Mouse (Mus musculus) embryonic fibroblast, embryonic 13.5 days (primary cell): ENCODE results near the gene Agbl4. TPM values are rescaled to one million over a fixed set of nuclear protein-coding genes. Genes with fewer than 3 reads are reported as not detected.

Experiments
- H3K27ac ChIP-seq: 2 replicates; pipeline ENCODE4 v1.5.1; 2012; ENCODE audit warnings: low read length, control low read depth, inconsistent platforms; ENCODE audit not compliant: insufficient read depth
- H3K4me1 ChIP-seq: 2 replicates; pipeline ENCODE4 v1.6.1; 2011; ENCODE audit warnings: low read length; ENCODE audit not compliant: control insufficient read depth, insufficient read depth
- H3K4me3 ChIP-seq: 2 replicates; pipeline ENCODE4 v1.5.1; 2011; ENCODE audit warnings: mild to moderate bottlenecking, control low read depth, low read length; ENCODE audit not compliant: insufficient read depth
- CTCF ChIP-seq: IDR thresholded peaks from 2 replicates; pipeline ENCODE4 v1.5.1; 2011; ENCODE audit warnings: mild to moderate bottlenecking, control low read depth, low read length, moderate library complexity, borderline replicate concordance; ENCODE audit not compliant: insufficient read depth
- POLR2A ChIP-seq: IDR thresholded peaks from 2 replicates; pipeline ENCODE4 v1.6.1; 2011; ENCODE audit warnings: low read depth, mild to moderate bottlenecking, control low read depth, low read length, moderate library complexity
- polyA plus RNA-seq: library from polyadenylated mRNA; stranded (reverse); fragments of >200 nt; gene quantifications from 2 replicates; pipeline ENCODE4 v1.2.4, GENCODE M21; 2011; ENCODE audit warnings: low read depth; ENCODE audit not compliant: missing spikeins, insufficient read length

Gene Agbl4
- polyA plus RNA-seq, 1 experiment = not detected

- Histone ChIP-seq H3K4me3 (no peak overlapping the region), H3K27ac (no peak overlapping the region), H3K4me1 (no peaks in the 10 kb centered on the region)
- TF ChIP-seq CTCF (no peak), POLR2A (no peak)
These were observed 1192.2 kb downstream of the Agbl4 start for GRCm38 (mm10) chr4:111589467-111590170.

- Histone ChIP-seq H3K4me1 (no peaks in the 10 kb centered on the region; the same call in 1 of the 2 replicates), H3K27ac (no peak overlapping the region), H3K4me3 (no peak overlapping the region)
- TF ChIP-seq POLR2A (no peak), CTCF (no peak)
These were observed 1197.3 kb downstream of the Agbl4 start for GRCm38 (mm10) chr4:111594655-111595295.

GRCm38 (mm10) chr4:111597249-111597661 is 1199.8 kb downstream of the Agbl4 start:
- no peak overlapping the region for H3K4me3 ChIP-seq
- H3K27ac ChIP-seq = no peak overlapping the region
- H3K4me1 ChIP-seq = no peaks in the 10 kb centered on the region; the same call in 1 of the 2 replicates
- TF ChIP-seq CTCF (no peak), POLR2A (no peak)

GRCm38 (mm10) chr4:111597986-111598385 is 1200.5 kb downstream of the Agbl4 start:
- H3K4me1 ChIP-seq = no peaks in the 10 kb centered on the region; the same call in 1 of the 2 replicates
- no peak overlapping the region for H3K4me3 ChIP-seq
- H3K27ac ChIP-seq = no peak overlapping the region
- TF ChIP-seq POLR2A = no peak
- TF ChIP-seq CTCF = no peak

- no peak for TF ChIP-seq CTCF
- no peak for TF ChIP-seq POLR2A
- Histone ChIP-seq H3K4me1 (no peaks in the 10 kb centered on the region), H3K27ac (no peak overlapping the region), H3K4me3 (no peak overlapping the region)
These were observed 1205.7 kb downstream of the Agbl4 start for GRCm38 (mm10) chr4:111603194-111603593.

- Histone ChIP-seq H3K4me3 (no peak overlapping the region), H3K27ac (no peak overlapping the region), H3K4me1 (no peaks in the 10 kb centered on the region)
- no peak for TF ChIP-seq POLR2A
- no peak for TF ChIP-seq CTCF
These were observed 1210.5 kb downstream of the Agbl4 start for GRCm38 (mm10) chr4:111607826-111608500.

GRCm38 (mm10) chr4:111621865-111622264 is 1224.4 kb downstream of the Agbl4 start:
- Histone ChIP-seq H3K4me3 (no peak overlapping the region), H3K4me1 (no peaks in the 10 kb centered on the region), H3K27ac (no peak overlapping the region)
- TF ChIP-seq POLR2A = no peak
- no peak for TF ChIP-seq CTCF

- Histone ChIP-seq H3K4me3 (no peak overlapping the region), H3K4me1 (no peaks in the 10 kb centered on the region), H3K27ac (no peak overlapping the region)
- no peak for TF ChIP-seq CTCF
- TF ChIP-seq POLR2A = no peak
These were observed 1227.5 kb downstream of the Agbl4 start for GRCm38 (mm10) chr4:111624914-111625313.

- TF ChIP-seq POLR2A = no peak
- TF ChIP-seq CTCF = peak; percentile 57; the same call in 1 of the 2 replicates
- H3K4me3 ChIP-seq = no peak overlapping the region
- no peak overlapping the region for H3K27ac ChIP-seq
- no peaks in the 10 kb centered on the region for H3K4me1 ChIP-seq
These were observed 1228.8 kb downstream of the Agbl4 start for GRCm38 (mm10) chr4:111626118-111626830.
